Mouse (Mus musculus) heart, embryonic 11.5 days (tissue): ENCODE data around the gene Gabra6. TPM values are rescaled to one million over a fixed set of nuclear protein-coding genes. Genes with fewer than 3 reads are reported as not detected.

Experiments
- ATAC-seq: fragments of 200-750 bp; cut with Nextera tagmentation; replicated peaks from 2 replicates; pipeline ENCODE4 v1.8.0; 2017; ENCODE audit warnings: moderate library complexity; ENCODE audit not compliant: insufficient number of reproducible peaks, low FRiP score, low TSS enrichment
- H3K27ac ChIP-seq: fragments of 300-500 bp; sonication (generic); 2 replicates; pipeline ENCODE4 v1.5.1; 2014; ENCODE audit warnings: mild to moderate bottlenecking, low read depth, low read length
- H3K27me3 ChIP-seq: fragments of 300-500 bp; sonication (generic); 2 replicates; pipeline ENCODE4 v1.6.1; 2014; ENCODE audit warnings: mild to moderate bottlenecking, low read length, mixed read lengths; ENCODE audit not compliant: control insufficient read depth, insufficient read depth
- H3K36me3 ChIP-seq: fragments of 300-500 bp; sonication (generic); 2 replicates; pipeline ENCODE4 v1.6.1; 2014; ENCODE audit warnings: mild to moderate bottlenecking, low read length, moderate library complexity, mixed read lengths; ENCODE audit not compliant: control insufficient read depth, insufficient read depth
- H3K4me1 ChIP-seq: fragments of 300-500 bp; sonication (generic); 2 replicates; pipeline ENCODE4 v1.6.1; 2014; ENCODE audit warnings: low read length; ENCODE audit not compliant: control insufficient read depth, insufficient read depth
- H3K4me2 ChIP-seq: fragments of 300-500 bp; sonication (generic); 2 replicates; pipeline ENCODE4 v1.6.1; 2014; ENCODE audit warnings: mild to moderate bottlenecking, moderate library complexity
- H3K4me3 ChIP-seq: fragments of 300-500 bp; sonication (generic); 2 replicates; pipeline ENCODE4 v1.5.1; 2014; ENCODE audit warnings: low read depth, low read length
- H3K9ac ChIP-seq: fragments of 300-500 bp; sonication (generic); 2 replicates; pipeline ENCODE4 v1.6.1; 2014; ENCODE audit warnings: mild to moderate bottlenecking, low read depth, low read length, moderate library complexity
- H3K9me3 ChIP-seq: fragments of 300-500 bp; sonication (generic); replicated peaks from 2 replicates; pipeline ENCODE4 v1.6.1; 2016; ENCODE audit warnings: low read length; ENCODE audit not compliant: control insufficient read depth
- WGBS: fragments of 180-500 bp; shearing (Covaris S2); extraction: QIAGEN DNeasy Blood & Tissue Kit; methylation state at CpG from one replicate; pipeline ENCODE4 v1.1.7; 2014; ENCODE audit not compliant: insufficient replicate concordance; 5-methylcytosine and 5-hydroxymethylcytosine counted together
- polyA plus RNA-seq: library from polyadenylated mRNA; unstranded; fragments of >200 nt; fragmentation: Nextera tagmentation; extraction: Ambion mirVana; gene quantifications from 2 replicates; pipeline ENCODE4 v1.2.1, GENCODE M21; 2014

The Gabra6 gene
- polyA plus RNA-seq = not detected in 2 replicates

GRCm38 (mm10) chr11:42320882-42321281 is at the start of gene Gabra6:
Gabra6 (minus strand) TSS chr11:42321072.
- 54% methylated on average over 5 of the region's 5 CpGs for WGBS
- no peak within 1 kb of the TSS for H3K9ac ChIP-seq
- H3K27ac ChIP-seq = no peak within 1 kb of the TSS
- no peaks in the 10 kb centered on the region for H3K36me3 ChIP-seq
- no peaks in the 10 kb centered on the region for H3K27me3 ChIP-seq
- no peaks in the 10 kb centered on the region for H3K9me3 ChIP-seq
- no peak within 1 kb of the TSS for H3K4me2 ChIP-seq
- no peak within 1 kb of the TSS for H3K4me3 ChIP-seq
- ATAC-seq = no peak
- H3K4me1 ChIP-seq = no peaks in the 10 kb centered on the region

GRCm38 (mm10) chr11:42365544-42365943 is 44.7 kb upstream of the Gabra6 start:
- Histone ChIP-seq H3K9ac (no peak overlapping the region), H3K4me3 (no peak overlapping the region), H3K27me3 (no peaks in the 10 kb centered on the region), H3K4me2 (no peak overlapping the region), H3K9me3 (no peaks in the 10 kb centered on the region), H3K36me3 (no peaks in the 10 kb centered on the region), H3K4me1 (no peaks in the 10 kb centered on the region), H3K27ac (no peak overlapping the region)
- 61% methylated on average over 7 of the region's 7 CpGs for WGBS
- ATAC-seq = no peak

GRCm38 (mm10) chr11:42332121-42332520 is 11.2 kb upstream of the Gabra6 start:
- no peak for ATAC-seq
- Histone ChIP-seq H3K27ac (no peak overlapping the region), H3K4me1 (no peaks in the 10 kb centered on the region), H3K27me3 (no peaks in the 10 kb centered on the region), H3K4me2 (no peak overlapping the region), H3K9me3 (no peaks in the 10 kb centered on the region), H3K36me3 (no peaks in the 10 kb centered on the region), H3K4me3 (no peak overlapping the region), H3K9ac (no peak overlapping the region)
- 78% methylated on average over 3 of the region's 3 CpGs for WGBS

GRCm38 (mm10) chr11:42326262-42326661 is 5.4 kb upstream of the Gabra6 start:
- no peaks in the 10 kb centered on the region for H3K27me3 ChIP-seq
- H3K4me1 ChIP-seq = no peaks in the 10 kb centered on the region
- H3K9ac ChIP-seq = no peak overlapping the region
- no peak overlapping the region for H3K4me2 ChIP-seq
- H3K27ac ChIP-seq = no peak overlapping the region
- no peak overlapping the region for H3K4me3 ChIP-seq
- 70% methylated on average over 4 of the region's 4 CpGs for WGBS
- no peaks in the 10 kb centered on the region for H3K9me3 ChIP-seq
- ATAC-seq = no peak
- H3K36me3 ChIP-seq = no peaks in the 10 kb centered on the region

- H3K27ac ChIP-seq = no peak overlapping the region
- no peaks in the 10 kb centered on the region for H3K4me1 ChIP-seq
- no peaks in the 10 kb centered on the region for H3K27me3 ChIP-seq
- no peaks in the 10 kb centered on the region for H3K36me3 ChIP-seq
- H3K4me2 ChIP-seq = no peak overlapping the region
- H3K4me3 ChIP-seq = no peak overlapping the region
- no peak overlapping the region for H3K9ac ChIP-seq
- no peaks in the 10 kb centered on the region for H3K9me3 ChIP-seq
- 75% methylated on average over 3 of the region's 3 CpGs for WGBS
- ATAC-seq = no peak
Measured at GRCm38 (mm10) chr11:42321560-42321959, 688 bp upstream of the Gabra6 start.

GRCm38 (mm10) chr11:42319521-42319920 is 1.4 kb downstream of the Gabra6 start:
- Histone ChIP-seq H3K27me3 (no peaks in the 10 kb centered on the region), H3K9me3 (no peaks in the 10 kb centered on the region), H3K4me3 (no peak overlapping the region), H3K36me3 (no peaks in the 10 kb centered on the region), H3K4me2 (no peak overlapping the region), H3K4me1 (no peaks in the 10 kb centered on the region), H3K27ac (no peak overlapping the region), H3K9ac (no peak overlapping the region)
- no peak for ATAC-seq
- 80% methylated on average over 3 of the region's 3 CpGs for WGBS

GRCm38 (mm10) chr11:42319101-42319500 is 1.8 kb downstream of the Gabra6 start:
- Histone ChIP-seq H3K9ac (no peak overlapping the region), H3K36me3 (no peaks in the 10 kb centered on the region), H3K4me3 (no peak overlapping the region), H3K27ac (no peak overlapping the region), H3K9me3 (no peaks in the 10 kb centered on the region), H3K27me3 (no peaks in the 10 kb centered on the region), H3K4me2 (no peak overlapping the region), H3K4me1 (no peaks in the 10 kb centered on the region)
- ATAC-seq = no peak
- 78% methylated on average over 6 of the region's 6 CpGs for WGBS

- Histone ChIP-seq H3K27me3 (no peaks in the 10 kb centered on the region), H3K36me3 (no peaks in the 10 kb centered on the region), H3K9me3 (no peaks in the 10 kb centered on the region), H3K27ac (no peak overlapping the region), H3K4me3 (no peak overlapping the region), H3K4me1 (no peaks in the 10 kb centered on the region), H3K4me2 (no peak overlapping the region), H3K9ac (no peak overlapping the region)
- WGBS = 73% methylated on average over 3 of the region's 3 CpGs
- ATAC-seq = no peak
Measured at GRCm38 (mm10) chr11:42317985-42318384, 2.9 kb downstream of the Gabra6 start.

GRCm38 (mm10) chr11:42314850-42315249 is 6.0 kb downstream of the Gabra6 start:
- 24% methylated on average over 6 of the region's 6 CpGs for WGBS
- H3K9me3 ChIP-seq = no peaks in the 10 kb centered on the region
- no peaks in the 10 kb centered on the region for H3K4me1 ChIP-seq
- no peak overlapping the region for H3K4me3 ChIP-seq
- H3K27ac ChIP-seq = no peak overlapping the region
- H3K36me3 ChIP-seq = no peaks in the 10 kb centered on the region
- no peak for ATAC-seq
- H3K4me2 ChIP-seq = no peak overlapping the region
- no peaks in the 10 kb centered on the region for H3K27me3 ChIP-seq
- H3K9ac ChIP-seq = no peak overlapping the region
